Mouse (Mus musculus) hindbrain, embryonic 12.5 days (tissue): Measurements from ENCODE around the gene Nkiras1. TPM values are rescaled to one million over a fixed set of nuclear protein-coding genes. Genes with fewer than 3 reads are reported as not detected.
A peak's percentile ranks its signal among the peaks of the same experiment; 100 is the strongest.
"Not testable (repeated sequence)": the region's sequence is repeated elsewhere in the genome, so short reads cannot be mapped to it uniquely, and the experiment has no call there.

ENCODE experiments used
- ATAC-seq: fragments of 200-750 bp; cut with Nextera tagmentation; 2 replicates; pipeline ENCODE4 v1.8.0; 2017; ENCODE audit warnings: moderate TSS enrichment; ENCODE audit not compliant: low FRiP score
- H3K27ac ChIP-seq: fragments of 300-500 bp; sonication (generic); 2 replicates; pipeline ENCODE4 v1.5.1; 2016; ENCODE audit warnings: mild to moderate bottlenecking
- H3K27me3 ChIP-seq: fragments of 300-500 bp; sonication (generic); 2 replicates; pipeline ENCODE4 v1.6.1; 2016; ENCODE audit warnings: mild to moderate bottlenecking
- H3K36me3 ChIP-seq: fragments of 300-500 bp; sonication (generic); 2 replicates; pipeline ENCODE4 v1.6.1; 2016; ENCODE audit warnings: mild to moderate bottlenecking
- H3K4me1 ChIP-seq: fragments of 300-500 bp; sonication (generic); 2 replicates; pipeline ENCODE4 v1.6.1; 2016
- H3K4me2 ChIP-seq: fragments of 300-500 bp; sonication (generic); replicated peaks from 2 replicates; pipeline ENCODE4 v1.6.1; 2016; ENCODE audit warnings: mild to moderate bottlenecking
- H3K4me3 ChIP-seq: fragments of 300-500 bp; sonication (generic); 2 replicates; pipeline ENCODE4 v1.5.1; 2016; ENCODE audit warnings: mild to moderate bottlenecking
- H3K9ac ChIP-seq: fragments of 300-500 bp; sonication (generic); 2 replicates; pipeline ENCODE4 v1.6.1; 2016; ENCODE audit warnings: mild to moderate bottlenecking, moderate library complexity
- H3K9me3 ChIP-seq: fragments of 300-500 bp; sonication (generic); replicated peaks from 2 replicates; pipeline ENCODE4 v1.6.1; 2016; ENCODE audit warnings: mild to moderate bottlenecking
- WGBS: fragments of 180-500 bp; shearing (Covaris S2); methylation state at CpG from one replicate; pipeline ENCODE4 v1.1.7; 2016; 5-methylcytosine and 5-hydroxymethylcytosine counted together
- polyA plus RNA-seq: library from polyadenylated mRNA; unstranded; fragments of >200 nt; fragmentation: Nextera tagmentation; extraction: Ambion mirVana; gene quantifications from 2 replicates; pipeline ENCODE4 v1.2.1, GENCODE M21; 2016

Gene Nkiras1
- polyA plus RNA-seq, result 24.4 and 25.8 TPM in 2 replicates

DNA sequence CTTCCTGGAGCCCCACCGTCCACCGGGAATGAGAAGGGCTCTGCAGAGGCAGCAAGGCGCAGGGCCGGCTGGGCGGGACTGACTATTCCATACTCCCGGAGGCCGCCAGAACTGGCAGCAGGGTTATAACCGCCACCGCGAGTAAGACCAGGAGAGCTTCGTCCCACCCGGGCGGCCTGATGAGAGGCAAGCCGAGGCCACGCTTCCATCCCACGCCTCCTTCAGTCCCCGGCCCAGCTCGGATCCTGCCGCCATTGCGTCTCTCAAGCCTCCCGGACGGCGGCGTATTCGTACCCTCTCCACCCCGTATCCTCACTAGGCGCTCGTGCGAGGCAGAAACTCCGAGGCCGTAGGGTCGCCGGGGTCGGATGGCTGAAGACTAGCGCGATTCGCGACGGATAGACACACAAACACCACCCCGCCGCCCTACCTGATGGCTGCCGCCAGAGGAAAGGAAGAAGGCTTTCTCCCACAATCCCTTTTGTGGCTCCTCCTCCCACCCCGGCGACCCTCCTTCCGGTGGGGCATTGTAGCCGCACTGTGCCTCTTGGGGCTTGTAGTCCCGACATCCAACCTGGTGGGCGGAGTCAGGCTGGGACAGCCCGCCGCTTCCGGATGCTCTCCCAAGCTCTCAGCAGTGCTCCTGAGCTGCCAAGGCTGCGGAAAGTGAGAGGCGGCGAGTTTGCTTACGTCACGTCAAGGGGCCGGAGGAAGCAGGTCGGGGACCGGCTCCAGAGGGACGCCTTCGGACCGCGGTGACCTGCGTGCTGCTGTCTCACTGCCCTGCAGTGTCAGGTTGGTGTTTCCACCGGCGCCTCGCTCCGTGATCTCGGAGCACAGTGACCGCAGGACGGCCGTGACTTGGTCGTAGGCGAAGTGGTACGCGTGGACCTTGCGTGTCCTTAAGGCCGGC, at the start of gene Nkiras1, which contains the start of gene Rpl15:
Nkiras1 (plus strand) TSS at position 608 of the 913 bp plus-strand sequence.
Rpl15 (minus strand) TSS at position 863 of the 913 bp plus-strand sequence.
- no peaks in the 10 kb centered on the region for H3K27me3 ChIP-seq
- WGBS, result under 1% methylated on average over 78 of the region's 78 CpGs
- peaks cover 24% of the 10 kb centered on the region for H3K36me3 ChIP-seq

DNA sequence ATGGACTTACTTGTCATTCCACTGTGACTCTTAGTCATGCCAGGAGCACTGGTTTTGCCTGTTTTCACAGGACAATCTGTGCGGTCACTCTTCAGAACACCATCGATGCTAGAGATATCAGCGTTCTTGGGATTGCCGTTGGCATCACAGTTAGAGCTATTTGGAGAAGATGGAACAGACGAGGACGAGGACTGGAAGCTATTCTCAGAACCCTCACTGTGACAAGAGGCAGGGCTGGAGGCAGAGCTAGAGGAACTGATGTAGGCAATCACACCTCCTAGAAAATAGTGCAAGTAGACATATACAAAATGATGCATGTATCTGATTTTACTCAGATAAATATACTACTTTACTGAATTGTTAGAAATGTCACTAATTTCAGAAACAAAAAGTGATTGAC, 49.0 kb upstream of the Nkiras1 start:
- Histone ChIP-seq H3K4me1 (no peaks in the 10 kb centered on the region), H3K9me3 (no peaks in the 10 kb centered on the region), H3K36me3 (no peaks in the 10 kb centered on the region), H3K9ac (no peak overlapping the region), H3K4me2 (no peak overlapping the region), H3K4me3 (no peak overlapping the region), H3K27me3 (no peaks in the 10 kb centered on the region), H3K27ac (no peak overlapping the region)
- no peak for ATAC-seq
- 91% methylated on average over 6 of the region's 6 CpGs for WGBS

More for the DNA sequence above, at the start of gene Nkiras1, which contains the start of gene Rpl15:
- peak; percentile 99 for ATAC-seq
- Histone ChIP-seq H3K4me1 (peaks cover 15% of the 10 kb centered on the region), H3K4me3 (peak within 1 kb of the TSS; percentile 89), H3K27ac (peak within 1 kb of the TSS; percentile 83), H3K4me2 (peak within 1 kb of the TSS; percentile 69), H3K9me3 (no peaks in the 10 kb centered on the region), H3K9ac (peak within 1 kb of the TSS; percentile 95)

DNA sequence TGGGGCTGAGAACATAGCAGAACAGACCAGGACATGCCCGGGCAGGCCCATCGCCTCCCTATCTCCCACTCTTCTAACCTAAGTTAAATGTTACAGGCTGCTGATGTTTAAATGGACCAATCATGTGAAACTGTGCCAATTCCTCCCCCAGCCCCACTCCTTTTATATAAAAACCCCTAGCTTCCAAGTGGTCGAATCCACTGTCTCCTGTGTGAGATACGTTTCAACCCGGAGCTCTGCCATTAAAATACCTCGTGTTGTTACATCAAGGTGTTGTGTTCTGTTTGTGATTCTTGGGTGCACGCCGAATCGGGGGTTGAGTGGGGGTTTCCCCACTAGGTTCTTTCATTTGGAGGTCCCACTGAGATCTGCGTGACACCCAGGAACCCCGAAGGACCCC, 45.5 kb upstream of the Nkiras1 start:
- not testable (repeated sequence) for H3K9ac ChIP-seq, H3K36me3 ChIP-seq, H3K27ac ChIP-seq, ATAC-seq, H3K9me3 ChIP-seq, H3K4me1 ChIP-seq, H3K4me3 ChIP-seq, H3K27me3 ChIP-seq, H3K4me2 ChIP-seq
- WGBS, result 96% methylated on average over 11 of the region's 11 CpGs

DNA sequence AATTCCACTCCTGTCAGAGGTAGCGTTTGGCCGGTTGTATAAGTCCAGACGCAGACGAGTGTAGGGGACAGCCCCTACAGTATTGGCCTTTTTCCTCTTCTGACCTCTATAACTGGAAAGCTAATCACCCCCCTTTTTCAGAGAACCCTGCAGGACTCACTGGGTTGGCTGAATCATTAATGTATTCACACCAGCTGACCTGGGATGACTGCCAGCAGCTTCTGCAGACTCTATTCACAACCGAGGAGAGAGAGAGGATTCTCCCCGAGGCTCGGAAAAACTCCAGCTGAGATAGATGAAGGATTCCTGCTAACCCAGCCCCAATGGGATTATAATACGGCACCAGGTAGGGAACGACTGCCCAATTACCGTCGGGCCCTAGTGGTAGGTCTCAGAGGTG, 44.8 kb upstream of the Nkiras1 start:
- WGBS, result 70% methylated on average over 11 of the region's 11 CpGs
- H3K27ac ChIP-seq, result not testable (repeated sequence)

DNA sequence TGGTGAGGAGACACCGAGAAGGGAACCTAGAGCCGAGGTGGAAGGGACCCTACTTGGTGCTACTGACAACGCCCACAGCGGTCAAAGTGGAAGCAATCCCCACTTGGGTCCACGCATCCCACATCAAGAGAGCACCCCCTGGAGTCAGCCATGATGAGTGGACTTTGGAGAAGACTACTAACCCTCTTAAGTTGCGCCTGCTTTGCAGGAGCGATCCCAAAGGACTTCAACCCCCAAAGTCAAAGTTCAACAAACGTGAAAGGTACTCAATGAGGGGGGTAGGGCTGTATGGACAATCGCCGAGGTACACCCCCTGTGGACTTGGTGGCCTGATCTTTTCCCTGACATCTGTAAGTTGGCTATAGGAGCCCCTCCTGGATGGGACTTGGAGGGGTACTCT, 41.2 kb upstream of the Nkiras1 start:
- ATAC-seq, H3K27ac ChIP-seq, H3K36me3 ChIP-seq, H3K4me3 ChIP-seq, H3K27me3 ChIP-seq, H3K4me2 ChIP-seq, H3K9me3 ChIP-seq, H3K4me1 ChIP-seq, H3K9ac ChIP-seq: not testable (repeated sequence)
- WGBS, result 93% methylated on average over 10 of the region's 10 CpGs

More for the DNA sequence above, 44.8 kb upstream of the Nkiras1 start:
- not testable (repeated sequence) for H3K9me3 ChIP-seq, H3K36me3 ChIP-seq, H3K4me1 ChIP-seq, H3K4me2 ChIP-seq, ATAC-seq, H3K27me3 ChIP-seq, H3K4me3 ChIP-seq, H3K9ac ChIP-seq

DNA sequence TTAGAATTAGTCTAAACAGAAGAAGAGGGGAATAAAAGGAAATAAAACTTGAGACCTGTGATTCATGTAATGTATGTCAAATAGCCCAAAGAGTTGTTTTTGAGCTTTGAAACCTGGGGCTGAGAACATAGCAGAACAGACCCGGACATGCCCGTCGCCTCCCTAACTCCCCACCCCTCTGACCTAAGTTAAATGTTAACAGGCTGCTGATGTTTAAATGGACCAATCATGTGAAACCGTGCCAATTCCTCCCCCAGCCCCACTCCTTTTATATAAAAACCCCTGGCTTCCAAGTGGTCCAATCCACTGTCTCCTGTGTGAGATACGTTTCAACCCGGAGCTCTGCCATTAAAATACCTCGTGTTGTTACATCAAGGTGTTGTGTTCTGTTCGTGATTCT, 39.1 kb upstream of the Nkiras1 start:
- H3K27me3 ChIP-seq, H3K4me2 ChIP-seq, H3K4me3 ChIP-seq, H3K36me3 ChIP-seq, H3K9ac ChIP-seq, H3K27ac ChIP-seq, H3K9me3 ChIP-seq, ATAC-seq, H3K4me1 ChIP-seq: not testable (repeated sequence)
- 94% methylated on average over 8 of the region's 8 CpGs for WGBS

DNA sequence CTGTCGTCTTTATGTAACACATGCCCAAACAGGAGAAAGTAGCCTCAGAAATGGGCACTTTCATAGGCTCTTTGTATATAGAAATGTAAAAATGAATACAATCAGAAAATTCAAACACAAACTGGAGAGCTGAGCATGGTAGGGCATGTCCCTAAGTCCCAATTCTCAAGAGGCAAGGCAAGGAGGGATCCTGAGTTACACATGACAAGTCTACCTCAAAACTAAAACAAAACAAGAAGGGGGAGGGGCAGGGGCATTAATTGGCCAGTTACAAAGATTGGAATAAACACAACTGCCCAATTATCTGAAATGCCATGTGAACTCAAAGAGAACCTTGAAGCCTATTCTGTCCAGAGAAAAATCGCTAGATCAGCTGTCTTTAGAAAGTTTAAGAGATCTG, 37.9 kb upstream of the Nkiras1 start:
- H3K27ac ChIP-seq, result no peak overlapping the region
- H3K9me3 ChIP-seq, result no peaks in the 10 kb centered on the region
- no peaks in the 10 kb centered on the region for H3K27me3 ChIP-seq
- no peaks in the 10 kb centered on the region for H3K36me3 ChIP-seq
- no peak overlapping the region for H3K4me2 ChIP-seq
- H3K4me1 ChIP-seq, result no peaks in the 10 kb centered on the region
- H3K9ac ChIP-seq, result no peak overlapping the region
- H3K4me3 ChIP-seq, result no peak overlapping the region
- ATAC-seq, result no peak
- 85% methylated on average over 2 of the region's 2 CpGs for WGBS

DNA sequence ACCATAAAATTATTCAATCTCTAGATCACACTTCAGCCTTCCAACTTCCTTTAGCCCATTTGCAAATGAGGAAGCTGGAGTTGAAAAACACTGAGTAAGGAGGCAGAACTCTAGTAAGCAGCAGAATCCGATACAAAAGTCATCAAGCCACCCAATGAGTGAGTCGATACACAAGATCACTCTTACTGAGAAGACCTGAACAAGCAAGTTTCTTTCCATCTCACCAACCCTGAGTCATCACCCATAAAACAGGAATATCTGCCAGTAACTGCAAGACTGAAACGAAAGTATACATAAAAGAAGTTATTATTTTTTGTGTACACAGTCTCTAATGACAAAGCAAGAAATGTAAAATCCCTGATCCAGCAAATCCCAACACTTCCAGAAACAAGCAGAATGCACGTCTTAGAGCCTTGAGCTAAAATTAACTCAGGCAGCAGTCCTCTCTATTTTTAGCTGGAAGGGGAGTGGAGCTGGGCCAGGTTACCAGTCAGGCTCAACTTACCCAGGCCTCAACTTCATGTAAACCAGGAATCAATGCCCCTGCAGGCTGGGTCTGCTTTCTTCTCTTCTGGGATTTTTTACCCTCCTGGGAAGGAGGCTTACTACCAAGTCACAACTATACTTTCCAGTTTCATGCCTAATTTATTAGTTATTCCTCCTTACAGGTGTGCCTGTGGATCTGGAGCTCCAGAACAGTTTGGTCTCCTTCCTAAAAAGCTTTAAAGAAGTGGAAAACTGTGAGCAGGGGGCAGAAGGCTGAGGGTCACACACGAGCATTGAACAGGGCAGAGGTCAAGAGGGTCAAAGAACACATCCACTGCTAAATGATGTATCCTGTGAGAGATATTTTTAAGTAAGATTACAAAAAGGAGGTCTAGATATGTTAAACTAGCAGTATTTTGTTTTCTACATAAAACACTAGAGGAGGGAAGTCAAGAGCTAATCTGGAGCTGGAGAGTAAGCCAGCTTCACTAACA, 36.7 kb upstream of the Nkiras1 start:
- no peak for ATAC-seq
- Histone ChIP-seq H3K9ac (no peak overlapping the region), H3K27ac (no peak overlapping the region), H3K4me3 (no peak overlapping the region), H3K4me1 (no peaks in the 10 kb centered on the region), H3K4me2 (no peak overlapping the region), H3K27me3 (no peaks in the 10 kb centered on the region), H3K36me3 (no peaks in the 10 kb centered on the region), H3K9me3 (no peaks in the 10 kb centered on the region)
- WGBS, result 64% methylated on average over 5 of the region's 5 CpGs

DNA sequence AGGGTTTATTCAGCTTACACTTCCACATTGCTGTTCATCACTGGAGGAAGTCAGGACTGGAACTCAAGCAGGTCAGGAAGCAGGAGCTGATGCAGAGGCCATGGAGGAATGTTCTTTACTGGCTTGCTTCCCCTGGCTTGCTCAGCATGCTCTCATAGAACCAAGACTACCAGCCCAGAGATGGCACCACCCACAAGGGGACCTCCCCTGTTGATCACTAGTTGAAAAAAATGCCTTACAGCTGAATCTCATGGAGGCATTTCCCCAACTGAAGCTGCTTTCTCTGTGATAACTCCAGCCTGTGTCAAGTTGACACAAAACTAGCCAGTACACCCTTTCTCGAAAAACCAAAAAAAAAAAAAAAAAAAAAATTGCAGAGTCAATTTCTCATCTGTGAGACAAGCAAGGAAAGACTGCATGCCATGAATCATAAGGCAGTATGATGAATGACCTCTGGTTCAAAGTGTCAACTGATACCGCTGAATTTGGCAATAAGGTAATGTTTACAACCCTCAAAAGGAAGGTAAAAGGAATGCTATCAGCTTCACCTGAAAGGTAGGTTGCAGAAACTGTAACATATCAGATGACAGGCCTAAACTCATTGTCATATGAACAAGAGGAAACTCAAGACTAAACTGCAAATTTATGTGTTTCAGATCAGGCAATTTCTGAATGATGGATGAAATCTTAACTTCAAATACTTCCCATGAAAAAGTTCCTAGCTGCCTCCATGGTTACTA, 34.3 kb upstream of the Nkiras1 start:
- not testable (repeated sequence) for ATAC-seq, H3K27me3 ChIP-seq, H3K9me3 ChIP-seq, H3K4me2 ChIP-seq, H3K4me1 ChIP-seq, H3K27ac ChIP-seq, H3K4me3 ChIP-seq, H3K9ac ChIP-seq, H3K36me3 ChIP-seq
- WGBS, result 96% methylated on average over 2 of the region's 2 CpGs

DNA sequence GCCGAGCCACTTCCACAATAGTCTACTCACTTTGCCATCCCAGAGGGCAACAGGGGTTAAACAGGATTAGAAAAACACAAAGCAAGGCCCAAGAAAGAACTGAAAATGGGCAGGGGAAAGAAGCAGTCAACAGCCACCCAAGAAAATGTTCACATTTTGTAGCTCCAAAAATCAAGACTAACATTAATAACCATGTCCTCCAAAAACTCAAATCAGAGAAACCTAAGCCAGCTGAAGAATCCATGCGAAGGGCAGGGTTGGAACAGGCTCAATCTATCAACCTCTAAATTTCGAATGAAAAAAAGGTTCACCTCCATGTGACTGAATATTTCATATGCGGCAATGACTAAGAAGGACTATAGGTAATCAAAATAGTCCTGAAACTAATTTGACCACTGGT, 33.6 kb upstream of the Nkiras1 start:
- H3K27me3 ChIP-seq, result no peaks in the 10 kb centered on the region; the same call in 1 of the 2 replicates
- peak overlapping the region; percentile 84; the same call in 1 of the 2 replicates for H3K4me3 ChIP-seq
- peak overlapping the region; percentile 81; the same call in 1 of the 2 replicates for H3K4me2 ChIP-seq
- 58% methylated on average over 4 of the region's 4 CpGs for WGBS
- H3K4me1 ChIP-seq, result no peaks in the 10 kb centered on the region
- H3K27ac ChIP-seq, result no peak overlapping the region
- H3K9ac ChIP-seq, result no peak overlapping the region
- ATAC-seq, result no peak
- H3K36me3 ChIP-seq, result no peaks in the 10 kb centered on the region
- no peaks in the 10 kb centered on the region for H3K9me3 ChIP-seq

DNA sequence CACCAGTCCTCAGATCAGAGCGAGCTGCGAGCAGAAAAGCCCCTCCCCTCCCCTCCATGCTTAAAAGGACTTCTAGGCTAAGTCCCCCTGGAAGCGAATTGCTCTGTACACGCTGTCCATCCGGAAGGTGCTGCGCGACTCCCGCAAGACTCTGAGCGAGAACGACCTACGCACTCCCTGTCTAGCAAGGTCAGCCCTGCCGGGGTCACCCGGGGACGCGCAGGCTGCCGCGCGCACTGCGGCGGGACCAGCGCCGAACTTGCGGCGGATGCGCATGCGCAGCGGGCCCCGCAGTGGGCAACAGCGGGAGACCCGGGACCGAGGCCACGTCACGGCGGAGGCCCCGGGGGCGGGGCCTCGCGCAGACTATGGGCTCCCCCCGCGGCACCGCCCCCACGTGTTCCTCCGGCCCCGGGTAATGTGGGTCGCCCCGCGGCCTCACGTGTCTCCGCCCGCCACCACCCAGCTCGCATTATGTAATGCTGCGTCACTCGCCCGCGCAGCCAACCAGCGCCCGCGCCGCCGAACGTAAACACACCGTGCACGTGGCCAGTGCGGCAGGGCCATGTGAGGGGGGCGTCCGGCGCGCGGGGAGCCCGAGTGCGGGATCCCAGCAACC, 32.7 kb upstream of the Nkiras1 start:
- H3K36me3 ChIP-seq, result no peaks in the 10 kb centered on the region
- ATAC-seq, result peak; percentile 94
- no peaks in the 10 kb centered on the region; the same call in 1 of the 2 replicates for H3K27me3 ChIP-seq
- H3K4me3 ChIP-seq, result peak overlapping the region; percentile 84
- no peaks in the 10 kb centered on the region for H3K4me1 ChIP-seq
- 0% methylated on average over 58 of the region's 71 CpGs for WGBS
- H3K9ac ChIP-seq, result peak overlapping the region; percentile 59
- H3K4me2 ChIP-seq, result peak overlapping the region; percentile 81
- H3K9me3 ChIP-seq, result no peaks in the 10 kb centered on the region
- peak overlapping the region; percentile 75 for H3K27ac ChIP-seq
